ENCODE assay signal across 11 mouse cellular contexts in genomic region chr16:92801567-92801966, GRCm38 (mm10). TPM values are rescaled to one million over a fixed set of nuclear protein-coding genes. Genes with fewer than 3 reads are reported as not detected.
A peak's percentile ranks its signal among the peaks of the same experiment; 100 is the strongest.
DNase-seq lines count a peak whose midpoint lies in the region; ATAC-seq and TF ChIP-seq lines count a peak whose summit lies in the region.
"Had no signal": no experiment of that assay in that cellular context is flagged by ENCODE, and none has a peak within 500 bp of the region (broad histone marks: within the 10 kb centered on the region; RNA-seq: fewer than 3 reads in every experiment).

No protein-coding gene starts in this region.

- no peaks in the 10 kb centered on the region for H3K36me3 ChIP-seq in liver, embryonic 16.5 days (ENCODE audit: control insufficient read depth, insufficient read depth)
- H3K36me3 ChIP-seq in spleen, adult 2 months (ENCODE audit: control insufficient read depth, insufficient read depth, low read length), result no peaks in the 10 kb centered on the region; the same call in 1 of the 2 replicates
- H3K36me3 ChIP-seq in forebrain, embryonic 13.5 days (ENCODE audit: poor library complexity, severe bottlenecking), result no peaks in the 10 kb centered on the region

- TF ChIP-seq CTCF in spleen, adult 2 months (IDR thresholded peaks at IDR 0.05; ENCODE audit: extremely low read depth, insufficient read depth, insufficient read length, insufficient replicate concordance), result no peak

- peak overlapping the region; percentile 40 for H3K9ac ChIP-seq in liver, embryonic 16.5 days (ENCODE audit: low read depth, low read length)
- no peak overlapping the region for H3K9ac ChIP-seq in forebrain, embryonic 13.5 days

- 11% methylated on average over 12 of the region's 12 CpGs for WGBS in liver, embryonic 16.5 days (ENCODE audit: insufficient replicate concordance)
- WGBS in spleen, adult 2 months, result 13% methylated on average over 12 of the region's 12 CpGs
- WGBS in forebrain, embryonic 13.5 days, result 84% methylated on average over 12 of the region's 12 CpGs

- peaks cover 49% of the 10 kb centered on the region for H3K4me1 ChIP-seq in liver, embryonic 16.5 days (ENCODE audit: control insufficient read depth, low read depth, low read length)
- H3K4me1 ChIP-seq in spleen, adult 2 months (ENCODE audit: control insufficient read depth, insufficient read depth, insufficient read length), result peaks cover 15% of the 10 kb centered on the region; the same call in 1 of the 2 replicates
- no peaks in the 10 kb centered on the region for H3K4me1 ChIP-seq in forebrain, embryonic 13.5 days

- peak overlapping the region; percentile 89 for H3K27ac ChIP-seq in liver, embryonic 16.5 days (ENCODE audit: low read length)
- H3K27ac ChIP-seq in spleen, adult 2 months (ENCODE audit: insufficient read depth, low read length), result peak overlapping the region; percentile 79
- no peak overlapping the region for H3K27ac ChIP-seq in forebrain, embryonic 13.5 days

- H3K4me3 ChIP-seq in liver, embryonic 16.5 days (ENCODE audit: low read depth, low read length), result peak overlapping the region; percentile 41
- H3K4me3 ChIP-seq in spleen, adult 2 months (ENCODE audit: extremely low read depth, insufficient read depth, insufficient read length), result no peak overlapping the region
- no peak overlapping the region for H3K4me3 ChIP-seq in forebrain, embryonic 13.5 days

- H3K4me2 ChIP-seq in liver, embryonic 16.5 days (ENCODE audit: low read depth, low read length), result peak overlapping the region; percentile 59
- H3K4me2 ChIP-seq in forebrain, embryonic 13.5 days, result no peak overlapping the region
- H3K4me2 ChIP-seq: midbrain, embryonic 11.5 days had no signal

- H3K9me3 ChIP-seq in liver, embryonic 16.5 days (replicated peaks; ENCODE audit: control insufficient read depth, low read length), result no peaks in the 10 kb centered on the region
- H3K9me3 ChIP-seq in forebrain, embryonic 13.5 days (replicated peaks), result no peaks in the 10 kb centered on the region

- peak; percentile 96 for ATAC-seq in liver, embryonic 16.5 days (ENCODE audit: low read depth)
- no peak for ATAC-seq in forebrain, embryonic 13.5 days

- TF ChIP-seq POLR2A in spleen, adult 2 months (IDR thresholded peaks at IDR 0.05; ENCODE audit: low read depth, low read length), result no peak

- peak; percentile 19 for DNase-seq in adrenal gland, postnatal 14 days
- no peak for DNase-seq in adrenal gland, adult 18-20 months (ENCODE audit: low spot score in 2 of 2)
- peak; percentile 54 for DNase-seq in c-Kit-negative CD71-positive TER-119-positive erythroid progenitor cells, embryonic 14.5 days (ENCODE audit: low read depth, low spot score)
- peak; percentile 65 to 72 for DNase-seq in spleen, adult 2 months (ENCODE audit: low read depth in 1 of 2, low spot score in 2 of 2)
- DNase-seq in kidney, postnatal 14 days, result no peak
- no peak for DNase-seq in adrenal gland, postnatal 36 days
- DNase-seq: adrenal gland, postnatal 10 days; kidney, adult 8-10 months had no signal

- no peaks in the 10 kb centered on the region for H3K27me3 ChIP-seq in liver, embryonic 16.5 days (ENCODE audit: control insufficient read depth, insufficient read depth, low read depth, low read length)
- H3K27me3 ChIP-seq in spleen, adult 2 months (ENCODE audit: control insufficient read depth, insufficient read depth, low read length), result no peaks in the 10 kb centered on the region
- H3K27me3 ChIP-seq in forebrain, embryonic 13.5 days, result no peaks in the 10 kb centered on the region

RNA-seq across cellular contexts. Expression of gene Runx1, which starts 24.4 kb away (rescaled TPM):
- total RNA-seq in adrenal gland, postnatal 14 days (2021), result 4.7 and 9.5 TPM in 2 replicates
- 1 to 10 TPM; 3.5 to 4.5 TPM for total RNA-seq in adrenal gland, adult 18-20 months (2021)
- 4.1 and 4.4 TPM in 2 replicates for polyA plus RNA-seq in liver, embryonic 16.5 days (2015; fragmentation: Nextera tagmentation; extraction: Ambion mirVana)
- polyA plus RNA-seq in spleen, adult 2 months (2012; rRNA removed), result 26.7 and 36.4 TPM in 2 replicates
- polyA plus RNA-seq in forebrain, embryonic 13.5 days (2015; fragmentation: Nextera tagmentation; extraction: Ambion mirVana), result 0.29 and 0.30 TPM in 2 replicates
- 1 to 10 TPM; 3.3 to 5.6 TPM for total RNA-seq in adrenal gland, postnatal 36 days (2021)

Comparison
In these comparisons a context has a peak if more than half of its experiments do, and no peak if none do; other contexts are left out.
1. DNase-seq: peak in adrenal gland, postnatal 14 days (single experiment), c-Kit-negative CD71-positive TER-119-positive erythroid progenitor cells, embryonic 14.5 days (single experiment) and spleen, adult 2 months (2 of 2); none in adrenal gland, adult 18-20 months (0 of 2), kidney, postnatal 14 days (single experiment) and adrenal gland, postnatal 36 days (0 of 2).